Mouse (Mus musculus): ENCODE data around the gene Clca4b. TPM values are rescaled to one million over a fixed set of nuclear protein-coding genes. Genes with fewer than 3 reads are reported as not detected.

Clca4b gene
- polyA plus RNA-seq (2012), result not detected in 2 replicates

GRCm38 (mm10) chr3:144932335-144932734 is at the start of gene Clca4b:
Gene Clca4b (minus strand): TSS chr3:144932529.

GRCm38 (mm10) chr3:144974945-144975344 is 42.6 kb upstream of the Clca4b start, which contains the start of gene Clca4a:
Gene Clca4a (minus strand): TSS chr3:144975045.

Other genes starting within 250 kb of the Clca4b start
- gene Sh3glb1, start 212.2 kb downstream of the Clca4b start, polyA plus RNA-seq (2012), result 26.2 and 35.3 TPM in 2 replicates
- 0.33 and 0.39 TPM in 2 replicates for gene Clca3a1, start 171.6 kb downstream of the Clca4b start, polyA plus RNA-seq (2012)
- gene Clca3a2, start 113.0 kb downstream of the Clca4b start, polyA plus RNA-seq (2012), result not detected in 2 replicates
- not detected in 2 replicates for gene Clca3b, start 83.2 kb downstream of the Clca4b start, polyA plus RNA-seq (2012)
- not detected in 2 replicates for gene Clca4a, start 42.5 kb upstream of the Clca4b start, polyA plus RNA-seq (2012)
- not detected in 2 replicates for gene Clca1, start 100.2 kb upstream of the Clca4b start, polyA plus RNA-seq (2012)
- gene Clca2, start 166.9 kb upstream of the Clca4b start, polyA plus RNA-seq (2012), result not detected in 2 replicates
- gene Odf2l, start 186.1 kb upstream of the Clca4b start, polyA plus RNA-seq (2012), result 1.5 and 1.7 TPM in 2 replicates